Mouse (Mus musculus): ENCODE data around the gene Galm. TPM values are rescaled to one million over a fixed set of nuclear protein-coding genes. Genes with fewer than 3 reads are reported as not detected.
A peak's percentile ranks its signal among the peaks of the same experiment; 100 is the strongest.

Galm gene
- total RNA-seq, 2 experiments from 2014 or later, result 2.3 to 2.6 TPM

GRCm38 (mm10) chr17:80153631-80154030 is 26.4 kb downstream of the Galm start:
- no peak overlapping the region for H3K27ac ChIP-seq
- no peak for TF ChIP-seq CTCF (IDR thresholded peaks at IDR 0.05)
- DNase-seq, result no peak
- H3K4me3 ChIP-seq, result no peak overlapping the region
- intact Hi-C loops (cut with DNase I), result no loop called here

GRCm38 (mm10) chr17:80156905-80157304 is 29.6 kb downstream of the Galm start:
- Histone ChIP-seq H3K27ac (no peak overlapping the region), H3K4me3 (no peak overlapping the region)
- intact Hi-C loops (cut with DNase I), result no loop called here
- TF ChIP-seq CTCF (IDR thresholded peaks at IDR 0.05), result no peak
- no peak for DNase-seq

GRCm38 (mm10) chr17:80157489-80157888 is 30.2 kb downstream of the Galm start:
- no peak overlapping the region for H3K27ac ChIP-seq
- no peak overlapping the region for H3K4me3 ChIP-seq
- no peak for DNase-seq
- intact Hi-C loops (cut with DNase I), result no loop called here
- no peak for TF ChIP-seq CTCF (IDR thresholded peaks at IDR 0.05)

DNA sequence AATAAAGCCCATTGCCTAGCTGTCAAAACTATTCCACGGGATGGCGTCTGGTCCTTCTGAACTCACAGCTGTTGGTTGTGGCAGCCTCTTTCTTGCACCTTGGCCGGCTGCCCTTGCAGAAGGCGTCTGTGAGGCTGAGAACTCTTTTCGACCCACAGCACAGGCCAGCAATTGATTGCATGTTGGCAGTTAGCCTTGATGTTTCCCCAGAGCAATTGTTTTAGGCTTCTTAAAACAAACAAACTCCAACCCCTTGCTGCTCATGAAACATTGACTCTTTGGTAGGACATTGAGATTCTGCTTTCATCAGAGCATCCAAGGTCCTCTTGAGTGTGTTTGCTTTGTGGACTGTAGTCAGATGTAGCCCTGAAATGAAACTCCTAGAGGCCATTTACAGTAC is 33.2 kb downstream of the Galm start:
- intact Hi-C loops (cut with DNase I), result no loop called here
- TF ChIP-seq CTCF (IDR thresholded peaks at IDR 0.05), result peak; percentile 17; the same call in 1 of the 2 replicates
- DNase-seq, result peak; percentile 85
- peak overlapping the region; percentile 43 for H3K27ac ChIP-seq
- H3K4me3 ChIP-seq, result no peak overlapping the region

DNA sequence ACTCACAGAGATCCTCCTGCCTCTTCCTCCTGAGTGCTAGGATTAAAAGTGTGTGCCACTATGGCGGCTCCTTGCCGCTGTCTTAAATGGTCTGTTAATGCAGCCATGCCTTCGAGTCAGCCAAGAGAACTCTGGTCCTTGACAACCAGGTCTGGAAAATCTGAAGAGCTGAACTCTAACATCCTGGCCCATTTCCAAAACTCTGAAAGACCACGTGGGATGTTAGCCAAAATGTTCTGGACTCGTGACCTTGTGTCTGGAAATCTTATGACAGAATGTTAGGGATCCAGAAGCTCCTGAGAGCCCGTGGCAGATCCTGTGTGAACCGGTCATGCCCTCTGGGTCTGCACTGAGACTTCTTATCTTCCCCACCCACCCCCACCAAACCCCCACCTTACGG is 36.7 kb downstream of the Galm start:
- H3K4me3 ChIP-seq, result no peak overlapping the region
- DNase-seq, result no peak
- no peak for TF ChIP-seq CTCF (IDR thresholded peaks at IDR 0.05)
- no peak overlapping the region for H3K27ac ChIP-seq
- intact Hi-C loops (cut with DNase I), result no loop called here

DNA sequence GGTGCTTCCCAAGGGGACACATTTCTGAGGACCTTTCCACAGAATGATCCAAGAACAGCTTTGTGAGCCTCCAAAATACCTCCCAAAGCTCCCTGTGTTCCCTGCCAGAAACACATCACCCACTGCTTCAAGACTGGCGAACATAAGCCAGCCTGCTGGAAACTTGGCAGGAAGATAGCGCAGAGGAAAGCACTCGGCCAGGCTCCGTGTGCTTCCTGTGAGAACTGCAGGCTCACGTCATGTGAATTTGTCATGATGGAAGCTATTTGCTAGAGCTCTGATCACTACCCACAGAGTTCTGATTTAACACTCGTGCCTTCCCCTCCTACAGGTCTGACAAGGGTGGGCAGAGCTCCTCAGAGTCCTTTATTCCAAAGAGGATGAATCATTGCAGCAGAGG is 38.5 kb downstream of the Galm start:
- no peak for TF ChIP-seq CTCF (IDR thresholded peaks at IDR 0.05)
- H3K4me3 ChIP-seq, result peak overlapping the region; percentile 44; the same call in 1 of the 2 replicates
- intact Hi-C loops (cut with DNase I), result loop anchor here (5.0 kb wide), 1 partner anchor 103 kb away; the partner anchor contains the start of gene Hnrnpll
- DNase-seq, result peak; percentile 68
- H3K27ac ChIP-seq, result peak overlapping the region; percentile 68

DNA sequence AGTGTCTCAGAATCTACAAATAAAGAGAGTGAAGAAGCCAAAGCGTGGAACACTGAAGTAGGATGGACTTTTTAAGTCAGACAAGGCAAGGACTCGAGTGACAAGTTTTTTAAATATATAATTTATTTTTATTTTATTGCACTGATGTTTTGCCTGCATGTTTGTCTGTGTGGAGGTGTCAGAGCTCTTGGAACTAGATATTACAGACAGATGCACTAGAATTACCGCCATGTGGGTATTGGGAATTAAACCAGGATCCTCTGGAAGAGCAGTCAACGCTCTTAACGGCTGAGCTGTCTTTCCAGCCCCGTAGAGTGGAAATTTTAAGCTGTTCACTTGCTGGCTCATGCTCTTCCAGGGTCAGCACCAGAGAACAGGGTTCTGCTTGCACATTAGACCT is 39.1 kb downstream of the Galm start:
- DNase-seq, result no peak
- Histone ChIP-seq H3K27ac (peak overlapping the region; percentile 68), H3K4me3 (no peak overlapping the region)
- intact Hi-C loops (cut with DNase I), result loop anchor here (5.0 kb wide), 1 partner anchor 104 kb away; the partner anchor contains the start of gene Hnrnpll
- no peak for TF ChIP-seq CTCF (IDR thresholded peaks at IDR 0.05)

GRCm38 (mm10) chr17:80167436-80167835 is 40.2 kb downstream of the Galm start:
- TF ChIP-seq CTCF (IDR thresholded peaks at IDR 0.05), result no peak
- intact Hi-C loops (cut with DNase I), result loop anchor here (5.0 kb wide), 1 partner anchor 105 kb away; the partner anchor contains the start of gene Hnrnpll
- peak overlapping the region; percentile 44; the same call in 1 of the 2 replicates for H3K27ac ChIP-seq

DNA sequence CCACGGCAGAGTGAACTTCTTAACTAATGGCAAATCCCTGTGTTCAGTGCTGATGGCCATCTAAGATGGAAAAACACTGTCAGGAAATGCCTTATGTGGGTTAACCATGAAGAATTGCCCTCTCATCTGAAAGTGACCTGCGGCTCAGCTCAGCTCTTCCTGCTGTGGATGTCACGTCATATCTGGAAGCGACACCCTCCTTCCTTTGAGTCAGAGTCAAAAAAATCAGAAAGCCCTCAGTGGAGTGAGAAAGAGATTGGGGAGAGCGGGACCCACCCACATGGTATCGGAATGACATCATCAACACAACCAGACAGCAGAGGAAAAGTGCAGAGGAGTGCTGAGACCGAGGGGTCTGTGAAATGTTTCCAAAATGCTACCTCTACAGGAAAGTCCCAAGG is 40.6 kb downstream of the Galm start:
- H3K4me3 ChIP-seq, result peak overlapping the region; percentile 51
- intact Hi-C loops (cut with DNase I), result loop anchor here (5.0 kb wide), 1 partner anchor 106 kb away; the partner anchor contains the start of gene Hnrnpll
- peak; percentile 31 for DNase-seq
- no peak for TF ChIP-seq CTCF (IDR thresholded peaks at IDR 0.05)
- H3K27ac ChIP-seq, result peak overlapping the region; percentile 44; the same call in 1 of the 2 replicates

More at GRCm38 (mm10) chr17:80167436-80167835, 40.2 kb downstream of the Galm start:
- no peak overlapping the region for H3K4me3 ChIP-seq
- no peak for DNase-seq

DNA sequence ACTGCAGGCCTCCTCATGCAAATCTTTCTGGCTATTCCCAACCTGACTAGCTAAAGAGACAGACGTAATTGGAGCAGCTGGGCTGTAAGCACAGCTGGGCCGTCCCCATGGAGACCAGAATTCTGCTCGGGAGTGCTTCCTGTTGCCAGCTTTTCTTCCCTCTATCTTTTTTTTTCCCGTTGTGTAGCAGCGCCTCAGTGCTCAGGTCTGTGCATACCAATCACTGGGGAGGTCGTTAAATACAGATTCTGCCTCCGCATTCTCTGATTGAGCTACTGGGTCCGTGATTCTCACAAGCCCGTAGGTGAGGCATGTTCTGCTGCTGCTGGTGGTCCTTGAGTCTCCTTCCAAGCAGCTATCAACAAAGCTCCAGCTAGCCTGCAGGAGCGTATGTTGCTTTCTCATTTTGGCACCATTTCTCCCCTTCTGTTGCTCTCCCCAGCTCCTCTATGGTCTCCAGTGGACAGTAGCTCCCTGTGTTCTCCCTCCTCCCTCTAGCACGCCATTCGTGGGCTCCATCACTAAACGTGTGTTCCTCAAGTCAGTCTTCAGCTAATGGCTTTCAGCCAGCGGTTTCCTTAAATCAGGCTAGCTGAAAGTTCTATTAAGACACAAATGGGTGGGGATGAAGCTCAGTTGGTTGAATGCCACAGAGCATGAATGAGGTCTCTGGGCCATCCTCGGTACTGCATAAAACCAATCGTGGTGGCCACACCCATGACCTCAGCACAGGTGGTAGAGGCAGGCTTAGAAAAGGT is 41.3 kb downstream of the Galm start:
- Histone ChIP-seq H3K27ac (peak overlapping the region; percentile 44), H3K4me3 (peak overlapping the region; percentile 51)
- no peak for TF ChIP-seq CTCF (IDR thresholded peaks at IDR 0.05)
- intact Hi-C loops (cut with DNase I), result loop anchor here (5.0 kb wide), 1 partner anchor 106 kb away; the partner anchor contains the start of gene Hnrnpll
- DNase-seq, result peak; percentile 52

GRCm38 (mm10) chr17:80169792-80170191 is 42.5 kb downstream of the Galm start:
- DNase-seq, result no peak
- TF ChIP-seq CTCF (IDR thresholded peaks at IDR 0.05), result no peak
- intact Hi-C loops (cut with DNase I), result loop anchor here (5.0 kb wide), 1 partner anchor 107 kb away; the partner anchor contains the start of gene Hnrnpll
- no peak overlapping the region for H3K27ac ChIP-seq
- H3K4me3 ChIP-seq, result no peak overlapping the region

GRCm38 (mm10) chr17:80170951-80171350 is 43.7 kb downstream of the Galm start:
- no peak for DNase-seq
- TF ChIP-seq CTCF (IDR thresholded peaks at IDR 0.05), result no peak
- no peak overlapping the region for H3K27ac ChIP-seq
- no peak overlapping the region for H3K4me3 ChIP-seq
- intact Hi-C loops (cut with DNase I), result no loop called here

GRCm38 (mm10) chr17:80171948-80172347 is 44.7 kb downstream of the Galm start:
- no peak for DNase-seq
- intact Hi-C loops (cut with DNase I), result no loop called here
- Histone ChIP-seq H3K4me3 (no peak overlapping the region), H3K27ac (no peak overlapping the region)
- no peak for TF ChIP-seq CTCF (IDR thresholded peaks at IDR 0.05)

Measured in gastrocnemius, adult 2 months (tissue).